Mouse (Mus musculus) testis, postnatal 14 days (tissue): ENCODE measurements at regions not wholly inside any gene's neighbourhood (a gene's known extent, or its start where the extent isn't known, plus 50 kb on each side); places are given as distances from the start of the nearest gene placed in this dataset.

Experiments
- DNase-seq: peaks from one replicate; pipeline ENCODE4 v3.0.0; 2021; ENCODE audit warnings: low spot score

DNA sequence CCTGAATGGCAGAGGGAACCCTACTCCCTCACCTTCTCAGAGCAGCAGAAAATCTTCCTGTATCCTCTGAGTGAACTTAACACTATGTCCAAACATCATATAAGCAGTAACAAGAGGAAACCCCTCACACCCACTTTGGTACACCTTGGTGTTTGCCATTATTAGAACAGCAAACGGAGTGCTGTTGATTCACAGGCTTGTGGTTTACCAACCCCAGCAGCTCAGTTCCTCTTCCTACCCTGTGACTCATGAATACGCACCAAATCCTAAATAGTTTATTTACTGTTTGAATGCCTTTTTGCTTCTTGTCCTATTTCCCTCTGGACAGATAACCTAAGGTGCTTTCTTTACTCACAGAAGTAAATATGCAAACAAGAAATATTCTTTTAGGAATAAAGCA lies 233.3 kb downstream of the Foxa2 start:
- DNase-seq, result no peak

DNA sequence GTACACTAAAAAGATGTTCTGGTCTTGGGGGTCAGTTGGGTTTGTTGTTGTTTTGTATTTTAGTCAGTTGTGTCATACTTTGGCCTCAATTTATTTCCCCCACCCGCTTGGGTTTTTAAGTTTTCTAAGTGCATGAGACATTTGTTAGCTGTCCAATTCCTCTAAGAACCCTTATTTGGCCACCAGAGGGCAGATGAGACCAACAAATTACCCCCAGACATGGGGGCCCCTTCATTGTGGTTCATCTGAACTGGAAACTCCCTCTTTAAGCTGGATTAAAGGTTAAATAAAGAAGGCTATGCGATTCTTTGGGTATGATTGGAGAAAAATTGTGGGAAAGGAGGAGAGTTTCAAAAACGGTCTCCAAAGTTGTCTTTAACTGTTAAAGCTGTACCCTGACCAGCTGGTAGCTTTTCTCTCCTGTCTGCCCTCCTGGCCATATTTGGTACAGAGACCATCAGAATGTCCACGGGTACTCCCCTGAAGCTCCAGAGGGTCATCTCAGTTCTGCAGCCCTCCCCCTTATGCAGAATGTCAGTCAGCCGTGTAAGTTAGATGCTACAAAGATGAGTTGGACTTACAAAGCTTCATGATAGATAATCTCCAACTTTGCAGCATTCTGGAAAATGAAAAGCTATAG lies 238.6 kb downstream of the Foxa2 start:
- DNase-seq, result no peak

DNA sequence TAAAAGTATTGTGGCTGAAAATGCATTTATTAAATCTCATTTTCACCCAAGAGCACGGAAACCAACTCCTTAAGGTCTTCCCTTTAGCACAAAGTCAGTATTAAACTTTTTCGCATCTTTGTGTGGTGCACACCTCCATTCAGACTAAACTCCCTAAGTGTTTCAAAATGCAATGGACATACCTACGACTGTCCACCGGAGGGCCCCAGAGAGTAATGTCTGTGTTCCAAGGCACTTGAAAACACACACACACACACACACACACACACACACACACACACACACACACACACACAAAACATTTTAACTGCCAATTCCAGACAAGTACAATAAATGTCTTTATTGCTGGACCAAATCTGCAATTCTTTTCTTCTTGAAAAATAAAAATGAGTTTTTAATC lies 243.7 kb downstream of the Foxa2 start:
- DNase-seq, result no peak

DNA sequence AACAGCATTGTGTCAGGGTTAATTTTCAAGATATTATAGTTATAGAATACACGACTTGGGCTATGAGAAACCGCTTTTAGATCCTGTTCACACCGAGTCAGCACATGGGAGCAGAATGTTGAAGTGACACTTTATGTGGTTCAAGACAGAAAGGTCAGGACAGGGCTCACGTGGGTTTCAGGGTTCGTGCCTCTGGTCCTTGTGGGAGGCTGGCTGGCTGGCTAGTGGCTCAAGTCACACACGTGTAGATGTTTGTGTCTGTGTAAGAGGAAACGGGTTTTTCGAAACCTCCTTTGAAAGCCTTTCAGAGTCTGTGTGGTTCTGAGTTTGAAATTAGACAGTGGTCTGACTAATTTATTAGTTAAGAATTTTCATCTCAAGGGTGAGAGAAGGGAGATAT lies 255.3 kb downstream of the Foxa2 start:
- DNase-seq, result no peak

DNA sequence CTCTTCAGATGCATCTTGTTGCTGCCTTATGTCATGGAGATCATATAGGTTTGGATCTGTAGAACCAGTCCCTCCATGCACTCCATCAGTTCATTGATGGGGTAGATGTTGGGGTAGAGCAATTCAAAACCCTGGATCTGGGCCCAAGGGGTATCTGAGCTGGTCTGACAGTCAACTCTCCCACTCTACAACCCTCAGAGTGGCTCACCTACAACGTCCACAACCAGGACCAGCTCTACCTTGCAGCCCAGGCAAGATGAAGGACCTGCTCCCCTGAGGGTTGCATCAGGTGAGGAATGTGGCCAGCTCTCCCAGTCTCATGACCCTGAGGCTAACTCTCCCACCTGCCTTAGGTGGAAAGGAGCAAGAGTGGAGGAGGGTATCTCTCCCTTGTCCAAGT lies 256.9 kb downstream of the Foxa2 start:
- no peak for DNase-seq

DNA sequence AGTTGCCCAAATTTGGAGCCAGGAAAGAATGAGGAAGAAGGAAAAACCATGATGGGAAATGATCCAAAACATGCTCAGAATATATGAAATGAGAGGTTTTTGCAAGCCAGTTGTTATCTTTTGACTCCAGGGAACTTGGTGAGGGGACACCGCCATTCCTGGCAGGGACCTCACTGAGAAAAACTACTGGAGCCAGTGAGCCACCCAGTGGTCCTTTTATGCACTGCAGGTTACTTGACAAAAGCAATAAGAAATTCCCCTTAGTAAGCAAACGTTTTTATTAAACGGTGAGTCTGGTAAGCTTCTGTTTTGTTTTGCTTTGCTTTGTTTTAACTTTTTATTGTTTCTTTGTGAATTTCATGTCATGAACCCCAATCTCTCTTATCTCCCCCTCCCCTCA lies 257.5 kb downstream of the Foxa2 start:
- peak; percentile 11 for DNase-seq

DNA sequence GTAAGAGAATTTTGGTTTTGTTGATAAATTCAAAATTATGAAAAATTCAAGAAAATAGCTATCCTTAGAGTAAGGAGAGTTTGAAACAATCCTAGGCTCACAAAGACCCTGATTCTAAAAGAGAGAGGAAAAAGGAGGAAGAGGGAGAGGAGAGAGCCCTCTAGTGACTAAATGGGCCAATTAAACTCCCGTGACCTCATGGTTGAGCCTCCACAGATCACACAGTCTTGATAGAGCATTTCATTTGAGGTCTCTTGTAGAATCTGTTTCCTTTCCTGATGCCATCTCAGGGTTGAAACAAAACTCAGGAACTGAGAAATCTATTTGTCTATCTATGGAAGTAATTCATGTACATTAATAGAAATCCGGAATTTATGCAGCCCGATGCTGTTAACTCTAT lies 258.8 kb downstream of the Foxa2 start:
- DNase-seq, result no peak

DNA sequence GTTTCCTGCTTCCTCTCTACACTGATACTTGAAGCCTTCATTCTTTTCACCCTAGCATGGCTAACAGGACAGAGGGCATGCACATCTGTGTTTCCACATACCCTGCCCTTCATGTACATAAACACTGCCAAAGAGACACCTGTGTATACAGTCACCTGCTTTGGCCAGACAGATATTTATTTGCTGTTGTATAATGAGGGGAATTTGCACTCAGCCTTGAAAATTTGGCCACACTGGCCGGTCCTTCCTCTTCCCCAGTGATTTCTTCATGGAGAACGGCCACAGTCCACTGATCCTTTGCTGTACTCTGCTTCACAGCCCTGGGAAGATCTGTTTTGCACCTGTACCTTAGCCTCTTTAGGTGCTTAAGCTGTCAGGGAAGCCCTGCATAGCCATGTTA lies 264.3 kb downstream of the Foxa2 start:
- DNase-seq, result no peak

DNA sequence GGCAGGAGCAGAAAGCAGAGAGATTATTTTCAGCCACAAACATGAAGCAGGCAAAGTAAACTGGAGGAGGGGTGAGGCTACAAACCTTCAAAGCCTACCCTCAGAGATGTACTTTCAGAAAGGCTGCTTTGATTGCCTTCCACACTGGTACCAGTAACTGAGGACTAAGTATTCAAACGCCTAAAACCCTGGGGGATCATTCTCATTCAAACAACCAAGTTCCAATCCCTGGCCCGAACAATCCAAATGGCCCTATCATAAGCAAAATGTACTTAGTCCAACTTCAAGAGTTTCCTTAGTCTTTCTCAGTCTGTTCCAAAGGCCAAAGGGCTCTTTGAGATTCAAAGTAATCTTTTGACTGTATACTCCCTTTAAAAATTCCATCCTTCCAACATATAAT lies 270.5 kb downstream of the Foxa2 start:
- DNase-seq, result no peak

DNA sequence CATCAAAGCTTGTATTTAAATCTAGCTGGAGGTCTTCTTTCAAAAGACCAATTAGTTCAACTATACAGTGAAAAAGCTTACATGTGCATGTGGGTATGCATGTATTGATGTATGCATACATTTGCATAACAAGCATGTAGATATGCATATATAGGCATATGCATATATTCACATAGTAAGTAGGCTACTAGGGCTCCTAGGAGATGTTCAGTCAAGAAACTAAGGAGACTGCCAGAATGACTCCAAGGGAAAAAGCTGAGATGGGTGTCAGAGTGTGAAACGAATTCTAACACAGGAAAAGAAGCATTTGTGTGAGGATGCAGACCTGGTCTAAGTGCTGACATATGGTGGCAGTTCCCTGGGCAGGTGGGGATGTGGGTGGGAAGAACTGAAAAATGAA lies 274.2 kb downstream of the Foxa2 start:
- no peak for DNase-seq

DNA sequence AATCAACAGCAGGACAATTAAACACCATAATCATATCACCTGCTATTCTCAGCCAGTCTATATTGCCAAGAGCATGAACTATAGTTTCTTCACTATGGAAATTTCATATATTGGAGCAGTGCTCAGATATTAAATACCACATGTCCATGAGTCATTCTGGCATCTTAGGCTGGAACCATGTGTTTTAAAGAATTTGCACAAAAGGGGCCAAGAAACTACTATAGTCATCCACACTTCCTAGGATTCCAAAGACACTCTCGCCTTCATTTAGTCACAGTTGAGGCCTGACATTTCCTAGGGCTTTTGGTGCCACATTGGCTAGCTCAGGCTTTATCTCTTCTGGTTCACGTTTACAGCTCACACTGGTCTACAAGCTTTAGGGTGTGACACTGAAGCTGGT lies 293.7 kb downstream of the Foxa2 start:
- DNase-seq, result no peak

DNA sequence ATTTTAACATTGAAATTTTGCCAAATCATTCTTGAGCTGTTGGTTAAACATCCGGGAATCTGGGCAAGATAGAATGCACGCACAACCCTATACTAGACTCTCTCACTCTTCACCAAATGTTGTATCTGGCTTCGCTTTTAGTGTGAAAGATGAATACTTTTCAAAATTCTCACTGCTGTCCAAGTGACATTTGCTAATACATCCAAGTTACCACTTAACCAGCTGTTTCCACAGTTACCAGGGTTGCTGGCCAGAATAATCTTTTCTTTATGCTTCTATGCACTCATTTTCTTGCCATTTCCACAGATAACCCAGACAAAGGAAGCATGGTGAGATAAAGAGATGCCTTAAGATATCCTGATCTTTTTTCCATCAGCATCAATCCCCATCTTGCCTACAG lies 294.9 kb downstream of the Foxa2 start:
- no peak for DNase-seq

DNA sequence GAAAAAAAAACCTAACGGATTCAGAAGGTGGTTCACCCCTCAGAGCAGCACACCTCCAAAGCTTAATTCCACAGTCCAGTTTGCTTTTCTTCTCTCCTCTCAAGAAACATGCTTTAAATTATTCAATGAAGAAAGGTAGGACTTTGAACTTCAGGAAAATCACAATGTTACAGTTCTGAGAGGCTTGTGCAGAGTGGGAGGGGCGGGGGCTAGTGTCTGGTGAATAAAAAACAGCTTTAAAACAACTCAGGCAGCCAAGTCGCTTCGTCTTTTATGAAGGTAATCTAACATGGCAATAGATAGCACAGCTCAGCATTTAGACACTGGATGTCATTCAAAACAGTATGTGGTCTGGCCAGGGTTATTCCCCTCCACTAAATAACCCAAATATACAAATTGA lies 298.8 kb downstream of the Foxa2 start:
- DNase-seq, result no peak

DNA sequence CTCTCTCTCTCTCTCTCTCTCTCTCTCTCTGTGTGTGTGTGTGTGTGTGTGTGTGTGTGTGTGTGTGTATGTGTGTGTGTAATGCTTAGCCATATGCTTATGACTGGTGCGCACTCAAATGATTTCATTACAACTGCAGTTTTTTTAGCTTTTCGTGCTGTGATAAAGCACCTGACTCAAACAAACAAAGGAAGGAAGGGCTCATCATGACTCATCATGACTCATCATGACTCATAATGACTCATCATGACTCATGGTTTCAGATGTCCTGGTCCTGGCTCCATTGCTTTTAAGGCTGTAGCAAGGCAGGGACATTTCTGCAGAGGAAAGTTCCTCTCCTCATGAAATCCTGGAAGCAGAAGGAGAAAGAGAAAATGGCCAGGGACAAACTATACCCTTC lies 302.9 kb downstream of the Foxa2 start:
- DNase-seq, result no peak

DNA sequence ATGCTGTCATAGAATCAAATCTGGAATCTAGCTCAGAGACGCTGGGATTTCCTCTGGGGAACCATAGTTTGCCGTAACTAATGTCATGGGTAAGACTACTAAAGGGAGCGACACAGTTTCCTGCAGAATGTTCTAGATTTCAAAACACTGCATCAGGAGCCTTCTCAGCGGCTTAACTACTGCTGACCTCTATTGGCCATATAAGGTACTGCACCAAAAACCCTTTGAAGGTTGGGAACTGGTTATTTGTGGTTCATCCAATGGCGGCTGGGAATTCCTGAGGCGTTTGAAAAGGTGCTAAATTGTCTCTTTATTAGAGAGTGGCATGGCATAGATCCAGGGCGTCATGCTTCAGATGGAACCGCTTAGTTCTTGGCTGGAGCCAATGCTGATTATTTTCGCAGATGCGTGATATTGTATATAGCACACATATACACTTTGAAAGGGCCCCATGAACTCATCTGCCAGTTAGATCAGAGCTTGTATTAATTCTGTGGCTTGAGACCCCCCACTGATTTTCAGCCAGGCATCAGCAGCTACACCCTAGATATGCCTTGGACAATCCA lies 308.4 kb downstream of the Foxa2 start:
- peak; percentile 5 for DNase-seq

DNA sequence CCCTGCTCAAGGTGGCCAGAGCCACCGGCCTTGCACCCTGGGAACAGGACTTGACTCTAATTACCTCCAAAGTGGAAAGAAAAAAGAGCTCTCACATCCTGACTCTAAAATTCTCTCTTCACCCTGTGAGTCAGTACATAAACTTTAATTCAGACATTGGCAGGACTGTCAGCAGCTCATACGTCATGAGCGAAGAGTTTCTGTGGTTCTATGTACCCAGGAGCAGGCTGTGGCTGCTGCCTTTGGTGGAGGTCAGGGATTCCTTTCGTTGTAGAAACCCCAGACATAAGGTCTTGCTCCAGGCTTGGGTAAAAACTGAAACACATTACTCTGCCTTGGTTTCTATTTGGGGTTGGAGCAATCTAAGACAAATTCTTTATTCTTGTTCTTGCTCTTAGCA lies 319.4 kb downstream of the Foxa2 start:
- no peak for DNase-seq

DNA sequence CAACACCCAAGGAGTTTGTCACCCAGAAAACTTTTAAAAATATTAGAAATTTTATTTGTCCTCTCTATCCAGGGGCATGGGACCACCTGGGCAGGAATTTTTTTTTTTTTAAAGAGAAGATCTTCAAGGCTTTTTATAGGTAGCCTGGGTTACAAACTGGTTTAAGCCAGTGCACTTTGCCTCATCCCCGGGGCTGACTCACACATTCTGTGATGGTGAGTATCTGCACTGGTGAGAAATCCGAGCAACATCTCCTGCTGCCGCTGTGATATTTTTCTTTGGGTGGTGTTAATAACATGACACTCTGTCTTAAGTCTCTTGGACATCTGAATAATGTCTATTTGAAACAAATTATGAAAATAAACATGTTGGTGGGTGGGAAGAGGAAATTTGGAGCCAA lies 327.8 kb downstream of the Foxa2 start:
- DNase-seq, result no peak

DNA sequence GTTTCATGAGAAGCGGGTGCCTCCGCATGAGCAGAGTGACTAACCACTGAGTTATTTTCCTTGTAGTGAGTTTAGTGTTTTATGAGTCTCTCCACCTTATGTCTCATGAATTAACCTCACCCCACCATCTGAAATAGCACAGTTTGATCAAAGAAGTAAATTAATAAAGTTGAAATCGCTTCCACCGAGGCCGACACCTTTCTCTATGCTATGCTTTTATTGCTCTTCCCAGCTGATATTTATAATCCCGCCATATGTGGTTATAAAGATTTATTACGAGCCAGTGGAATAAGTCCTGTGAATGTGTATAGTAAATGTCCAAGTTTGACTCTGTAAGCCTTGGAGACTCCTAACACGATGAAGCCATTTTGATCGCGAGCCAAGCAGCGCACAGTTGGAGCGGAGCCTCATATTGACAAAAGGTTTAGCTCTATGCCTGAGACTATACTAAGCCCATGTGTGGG lies 329.3 kb downstream of the Foxa2 start:
- no peak for DNase-seq

DNA sequence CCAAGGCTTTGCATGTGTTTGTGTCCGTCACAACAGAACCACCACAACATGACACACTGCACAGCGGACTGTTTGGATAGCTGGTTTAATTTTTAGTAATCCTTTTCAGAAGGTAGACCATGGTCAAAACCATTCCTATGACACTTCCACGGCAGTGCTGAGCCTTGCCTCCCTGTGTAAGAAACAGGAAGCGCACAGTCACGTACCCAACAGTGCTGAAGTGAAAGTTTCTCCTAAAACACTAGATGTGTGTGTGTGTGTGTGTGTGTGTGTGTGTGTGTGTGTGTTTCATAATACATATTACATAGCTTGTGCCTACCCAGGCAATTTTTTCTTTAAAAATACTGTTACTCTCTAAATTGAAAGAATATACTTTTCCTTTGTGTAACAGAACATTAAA lies 331.0 kb downstream of the Foxa2 start:
- no peak for DNase-seq

DNA sequence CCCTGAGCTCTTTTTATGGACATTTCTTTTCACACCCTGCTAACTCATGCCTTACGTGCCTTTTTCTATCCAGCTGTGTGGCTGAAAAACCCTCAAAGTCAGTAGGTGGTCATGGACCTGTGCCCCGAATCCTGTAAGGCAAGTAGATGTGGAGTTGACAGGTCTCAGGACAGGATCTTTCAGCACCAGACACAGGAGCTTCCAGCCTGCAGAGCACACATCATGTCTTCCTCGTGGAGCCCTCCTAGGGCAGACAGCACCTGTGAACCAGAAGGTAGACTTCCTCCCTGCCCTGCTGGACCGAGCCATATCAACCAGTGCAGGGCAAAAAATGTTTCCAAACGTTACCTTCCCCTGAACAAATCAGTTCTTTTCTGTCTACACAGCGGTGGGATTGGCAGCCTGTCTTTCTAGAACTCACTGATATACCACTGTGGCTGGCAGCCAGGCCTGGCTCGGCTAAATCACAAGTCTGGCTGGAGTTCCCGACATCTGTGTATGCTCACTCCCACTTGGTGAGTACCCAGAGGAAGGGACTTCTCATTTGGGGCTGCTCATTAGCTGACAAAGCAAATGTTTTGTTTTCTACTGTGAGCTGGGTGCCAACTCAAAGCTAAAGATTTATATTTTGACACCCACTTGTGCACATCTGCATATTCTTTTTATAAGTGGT lies 336.0 kb downstream of the Foxa2 start:
- no peak for DNase-seq

DNA sequence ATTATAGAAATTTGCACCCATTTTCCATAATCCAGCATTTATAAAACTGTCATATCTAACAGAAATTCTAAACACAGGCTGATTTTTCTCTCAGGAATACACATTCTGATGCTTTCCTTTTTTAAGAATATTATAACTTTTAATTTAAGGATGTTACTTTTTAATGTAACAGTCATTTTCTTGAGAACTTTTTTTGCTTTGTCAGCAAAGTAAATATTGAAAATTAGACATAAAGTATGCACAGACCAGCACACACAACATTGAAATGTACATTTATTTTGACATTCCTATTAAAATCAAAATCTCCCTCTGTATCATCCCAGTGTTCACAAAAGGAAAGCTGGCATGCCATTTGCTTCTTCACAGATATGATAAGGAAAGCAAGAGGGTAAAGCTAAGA lies 337.0 kb downstream of the Foxa2 start:
- no peak for DNase-seq

DNA sequence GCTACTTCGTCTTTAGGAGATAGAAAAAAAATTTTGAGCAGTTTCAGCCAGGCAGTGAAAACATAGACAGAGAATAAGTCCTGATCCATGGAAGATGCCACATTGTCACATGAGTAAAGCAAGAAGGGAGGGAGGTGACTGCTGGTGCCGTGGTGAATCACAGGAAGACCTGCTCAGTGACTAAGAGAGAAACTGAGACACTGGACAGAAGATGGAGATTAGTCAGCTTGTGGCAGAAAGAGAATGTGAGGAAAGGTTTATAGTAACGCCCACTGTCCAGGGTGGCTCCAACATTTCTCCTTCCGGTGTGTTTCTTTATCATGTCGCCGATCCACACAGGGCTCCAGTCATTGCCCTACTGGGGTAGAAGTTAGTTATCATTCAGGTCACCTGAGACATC lies 339.6 kb downstream of the Foxa2 start:
- DNase-seq, result no peak

DNA sequence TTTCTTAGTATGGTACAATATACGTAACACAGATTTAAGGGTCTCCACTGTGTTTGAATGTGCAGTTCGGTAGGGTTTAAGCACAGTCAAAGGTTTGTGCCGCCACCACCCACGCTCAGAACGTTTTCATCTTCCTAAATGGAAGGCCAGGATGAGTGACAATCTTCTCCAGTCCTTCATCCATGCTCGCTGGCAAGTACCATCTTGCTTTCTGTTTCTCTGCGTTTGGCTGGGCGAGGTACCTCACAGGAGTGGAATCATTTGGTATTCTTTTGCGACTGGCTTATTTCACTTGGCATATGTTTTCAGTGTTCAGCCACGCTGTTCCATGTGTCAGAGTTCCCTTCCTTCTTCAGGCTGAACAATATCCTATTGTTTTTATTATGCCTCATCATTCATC lies 342.3 kb downstream of the Pax1 start:
- DNase-seq, result no peak
